Mouse (Mus musculus) heart, adult 8-10 months (tissue): Measurements from ENCODE around the gene Gm8104. TPM values are rescaled to one million over a fixed set of nuclear protein-coding genes. Genes with fewer than 3 reads are reported as not detected.
"Not testable (repeated sequence)": the region's sequence is repeated elsewhere in the genome, so short reads cannot be mapped to it uniquely, and the experiment has no call there.

Source experiments
- DNase-seq: peaks from one replicate; pipeline ENCODE4 v3.0.0; 2022; ENCODE audit warnings: low spot score
- total RNA-seq, 4 experiments: library from RNA; stranded (reverse); gene quantifications; 2 replicates each; pipeline ENCODE4 v1.2.4; 2022

The Gm8104 gene
- total RNA-seq, result not detected

DNA sequence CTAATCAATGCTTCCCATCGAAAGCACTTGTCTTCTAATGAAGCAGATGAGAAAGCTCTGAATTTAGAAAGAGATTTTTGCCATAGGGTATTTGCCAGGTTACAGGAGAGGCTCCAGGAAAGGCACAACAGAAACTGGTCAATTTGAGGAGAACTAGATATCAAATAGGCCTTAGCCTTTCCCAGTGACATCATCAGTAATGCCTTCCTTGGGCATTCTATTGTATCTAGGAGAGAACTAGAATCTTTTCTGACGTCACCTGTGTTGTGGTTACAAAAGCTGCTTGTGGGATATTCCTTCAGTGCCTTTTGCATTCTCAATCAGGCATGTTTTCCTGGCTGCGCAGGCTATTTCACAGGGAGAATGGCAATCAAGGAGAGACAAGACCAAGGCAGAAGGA is at the start of gene Gm8104:
TSS of gene Gm8104 (plus strand) at position 301 of the 400 bp plus-strand sequence.
- DNase-seq, result not testable (repeated sequence)

DNA sequence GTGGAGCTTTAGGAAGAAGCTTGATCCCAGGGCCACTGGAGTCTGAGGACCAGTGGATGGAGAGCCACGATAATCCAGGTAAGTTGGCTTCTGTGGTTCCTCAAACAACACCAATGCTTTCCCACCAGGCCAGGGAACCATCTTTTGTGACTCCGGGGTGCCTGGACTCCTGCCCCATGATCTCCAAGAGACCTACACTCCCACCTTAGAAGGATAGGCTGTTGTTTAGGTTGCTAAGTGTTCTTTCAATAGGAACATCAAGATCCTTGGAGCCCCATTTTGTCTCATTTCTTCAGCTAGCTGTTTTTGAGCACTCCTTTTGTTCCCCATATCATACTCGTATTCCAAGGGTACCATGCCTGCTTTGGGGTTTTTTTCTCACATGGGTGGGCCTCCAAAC is 42.3 kb upstream of the Gm8104 start:
- DNase-seq, result not testable (repeated sequence)

GRCm38 (mm10) chr14:43060179-43060578 is 40.2 kb upstream of the Gm8104 start:
- not testable (repeated sequence) for DNase-seq

- DNase-seq, result not testable (repeated sequence)
Observed at GRCm38 (mm10) chr14:43076543-43076942, 23.9 kb upstream of the Gm8104 start, which contains the start of gene Gm8094. TSS of gene Gm8094 (minus strand) at chr14:43076643.

- not testable (repeated sequence) for DNase-seq
Observed at GRCm38 (mm10) chr14:43084936-43085730, 15.3 kb upstream of the Gm8104 start.

GRCm38 (mm10) chr14:43089103-43089919 is 11.1 kb upstream of the Gm8104 start:
- not testable (repeated sequence) for DNase-seq

DNA sequence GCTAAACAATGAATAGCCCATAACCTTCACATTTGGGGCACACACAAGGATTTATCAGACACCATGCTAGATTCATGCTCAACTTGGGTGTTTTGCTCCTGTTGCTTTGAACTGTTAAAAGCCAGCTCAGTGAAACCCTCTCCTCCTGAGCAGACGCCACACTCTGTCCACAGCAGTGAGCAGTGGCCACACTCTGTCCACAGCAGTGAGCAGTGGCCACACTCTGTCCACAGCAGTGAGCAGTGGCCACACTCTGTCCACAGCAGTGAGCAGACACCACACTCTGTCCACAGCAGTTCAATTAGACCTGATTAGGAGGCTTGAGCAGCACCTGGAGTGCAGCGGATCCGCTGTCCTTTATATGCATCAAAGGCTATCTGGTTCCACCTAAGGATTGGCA is 19.3 kb downstream of the Gm8104 start:
- DNase-seq, result not testable (repeated sequence)

DNA sequence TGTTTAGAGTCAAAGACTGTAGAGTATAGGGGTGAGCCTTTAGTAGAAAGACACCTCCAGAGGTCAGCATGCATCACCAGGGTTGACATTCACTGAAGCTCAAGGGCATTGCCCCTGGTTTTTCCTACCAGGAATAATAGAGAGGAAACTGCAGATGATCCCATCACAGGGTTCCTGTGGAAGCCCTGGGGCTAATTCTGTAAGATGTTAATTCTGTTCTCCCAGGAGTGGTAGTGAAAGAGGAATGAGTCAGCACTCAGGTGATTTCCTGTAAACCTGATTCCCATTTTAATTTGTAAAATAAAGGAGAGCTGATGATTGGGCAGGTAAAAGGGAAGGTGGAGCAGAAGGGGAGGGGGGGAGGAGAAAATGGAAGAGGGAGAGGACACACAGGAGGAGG is 25.9 kb downstream of the Gm8104 start:
- DNase-seq, result not testable (repeated sequence)

Other genes with a start within 250 kb of the Gm8104 start
- gene Gm21977, start 247.1 kb upstream of the Gm8104 start, total RNA-seq, result not detected
- gene Gm8082, start 107.0 kb upstream of the Gm8104 start, total RNA-seq, result not detected
- not detected for gene Gm10376, start 85.0 kb upstream of the Gm8104 start, total RNA-seq
- not detected for gene Gm8094, start 24.0 kb upstream of the Gm8104 start, total RNA-seq
- not detected for gene Gm7233, start 79.3 kb downstream of the Gm8104 start, total RNA-seq
- gene Gm8122, start 134.7 kb downstream of the Gm8104 start, total RNA-seq, result not detected
- gene Gm8126, start 158.0 kb downstream of the Gm8104 start, total RNA-seq, result not detected
- gene Gm9732, start 174.4 kb downstream of the Gm8104 start, total RNA-seq, result not detected
- gene Gm8127, start 193.2 kb downstream of the Gm8104 start, total RNA-seq, result not detected
- gene 1700001F09Rik, start 247.2 kb downstream of the Gm8104 start, total RNA-seq, result not detected